Mouse (Mus musculus): ENCODE data around the gene Medag. TPM values are rescaled to one million over a fixed set of nuclear protein-coding genes. Genes with fewer than 3 reads are reported as not detected.

Gene Medag
- polyA plus RNA-seq, 1 experiment from 2014 or later = 1.4 TPM

DNA sequence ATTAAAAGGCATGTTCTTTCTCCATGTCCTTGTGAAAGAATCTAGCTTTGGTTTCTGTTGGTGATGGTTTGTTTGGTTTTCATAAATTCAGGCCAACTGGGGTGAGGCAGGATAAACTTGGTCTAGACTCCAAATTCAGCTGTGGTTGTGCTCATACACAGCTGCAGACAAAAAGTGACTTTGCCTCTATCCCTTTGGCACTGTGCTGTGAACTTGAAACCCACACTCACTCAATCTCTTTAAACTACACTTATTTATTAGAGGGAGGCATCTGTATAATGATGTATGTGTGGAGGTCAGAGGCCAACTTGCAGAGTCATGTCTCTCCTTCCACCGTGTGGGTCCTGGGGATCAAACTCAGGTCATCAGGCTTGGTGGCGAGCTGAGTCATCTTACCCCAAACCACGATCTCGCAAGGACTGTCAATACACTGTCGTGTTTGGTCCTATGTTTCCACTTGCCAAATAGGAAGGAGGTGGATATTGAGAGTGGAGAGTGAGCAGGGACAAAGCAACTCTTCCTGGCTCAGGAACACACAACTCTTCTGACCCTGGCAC lies 25.2 kb upstream of the Medag start:
- H3K4me2 ChIP-seq = no peak overlapping the region
- ATAC-seq (ENCODE audit: low read depth) = no peak
- 81% methylated on average over 5 of the region's 5 CpGs for WGBS
- no peak overlapping the region for H3K9ac ChIP-seq
- no peak overlapping the region for H3K4me3 ChIP-seq
- no peaks in the 10 kb centered on the region for H3K27me3 ChIP-seq
- H3K9me3 ChIP-seq = no peaks in the 10 kb centered on the region
- no peak overlapping the region for H3K27ac ChIP-seq (replicated peaks)
- H3K36me3 ChIP-seq = no peaks in the 10 kb centered on the region
- H3K4me1 ChIP-seq (replicated peaks) = peaks cover 7% of the 10 kb centered on the region

DNA sequence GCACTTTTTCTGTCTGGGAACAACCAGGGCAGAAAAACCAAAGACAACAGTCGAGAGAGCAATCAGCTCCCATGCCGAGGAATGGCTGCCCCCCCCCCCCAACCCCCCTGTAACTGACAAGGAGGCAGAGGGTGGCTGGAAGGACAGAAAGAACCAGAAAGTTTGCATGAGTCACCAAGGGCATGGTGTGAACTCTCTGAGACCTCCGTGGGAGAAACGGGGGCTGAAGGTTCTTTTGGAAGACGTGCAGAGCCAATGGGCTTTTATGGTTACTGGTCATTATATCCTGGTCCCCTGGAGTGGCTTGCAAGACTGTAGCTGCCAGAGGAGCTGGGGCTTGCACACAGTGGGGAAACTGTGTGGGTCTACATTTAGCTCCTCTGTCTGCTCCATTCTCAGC lies 22.6 kb upstream of the Medag start:
- Histone ChIP-seq H3K9ac (no peak overlapping the region), H3K27ac (replicated peaks) (no peak overlapping the region), H3K4me3 (no peak overlapping the region), H3K27me3 (no peaks in the 10 kb centered on the region), H3K36me3 (no peaks in the 10 kb centered on the region), H3K4me2 (no peak overlapping the region), H3K9me3 (no peaks in the 10 kb centered on the region), H3K4me1 (replicated peaks) (no peaks in the 10 kb centered on the region)
- WGBS = 70% methylated on average over 5 of the region's 5 CpGs
- ATAC-seq (ENCODE audit: low read depth) = no peak

- Histone ChIP-seq H3K9ac (no peak overlapping the region), H3K27me3 (no peaks in the 10 kb centered on the region), H3K4me1 (replicated peaks) (no peaks in the 10 kb centered on the region), H3K9me3 (no peaks in the 10 kb centered on the region), H3K4me3 (no peak overlapping the region), H3K4me2 (no peak overlapping the region), H3K36me3 (no peaks in the 10 kb centered on the region), H3K27ac (replicated peaks) (no peak overlapping the region)
- no peak for ATAC-seq (ENCODE audit: low read depth)
- 70% methylated on average over 11 of the region's 11 CpGs for WGBS
Observed at GRCm38 (mm10) chr5:149389548-149390211, 21.9 kb upstream of the Medag start.

GRCm38 (mm10) chr5:149391574-149392375 lies 19.8 kb upstream of the Medag start:
- H3K27ac ChIP-seq (replicated peaks) = no peak overlapping the region
- WGBS = 54% methylated on average over 18 of the region's 18 CpGs
- H3K36me3 ChIP-seq = no peaks in the 10 kb centered on the region
- H3K27me3 ChIP-seq = no peaks in the 10 kb centered on the region
- H3K4me2 ChIP-seq = no peak overlapping the region
- ATAC-seq (ENCODE audit: low read depth) = no peak
- H3K9me3 ChIP-seq = no peaks in the 10 kb centered on the region
- H3K4me3 ChIP-seq = no peak overlapping the region
- no peaks in the 10 kb centered on the region for H3K4me1 ChIP-seq (replicated peaks)
- no peak overlapping the region for H3K9ac ChIP-seq

GRCm38 (mm10) chr5:149392420-149392988 lies 19.0 kb upstream of the Medag start:
- no peak for ATAC-seq (ENCODE audit: low read depth)
- H3K9ac ChIP-seq = no peak overlapping the region
- 86% methylated on average over 6 of the region's 6 CpGs for WGBS
- H3K4me2 ChIP-seq = no peak overlapping the region
- H3K4me1 ChIP-seq (replicated peaks) = no peaks in the 10 kb centered on the region
- no peaks in the 10 kb centered on the region for H3K27me3 ChIP-seq
- H3K4me3 ChIP-seq = no peak overlapping the region
- H3K9me3 ChIP-seq = no peaks in the 10 kb centered on the region
- H3K27ac ChIP-seq (replicated peaks) = no peak overlapping the region
- no peaks in the 10 kb centered on the region for H3K36me3 ChIP-seq

- Histone ChIP-seq H3K9ac (no peak overlapping the region), H3K27ac (replicated peaks) (no peak overlapping the region), H3K9me3 (no peaks in the 10 kb centered on the region), H3K4me3 (no peak overlapping the region), H3K4me1 (replicated peaks) (no peaks in the 10 kb centered on the region), H3K4me2 (no peak overlapping the region), H3K27me3 (no peaks in the 10 kb centered on the region), H3K36me3 (no peaks in the 10 kb centered on the region)
- ATAC-seq (ENCODE audit: low read depth) = no peak
- WGBS = 89% methylated on average over 7 of the region's 7 CpGs
Observed at GRCm38 (mm10) chr5:149401446-149401975, 10.0 kb upstream of the Medag start.

GRCm38 (mm10) chr5:149402029-149402428 lies 9.5 kb upstream of the Medag start:
- no peak for ATAC-seq (ENCODE audit: low read depth)
- no peak overlapping the region for H3K4me3 ChIP-seq
- H3K36me3 ChIP-seq = no peaks in the 10 kb centered on the region

DNA sequence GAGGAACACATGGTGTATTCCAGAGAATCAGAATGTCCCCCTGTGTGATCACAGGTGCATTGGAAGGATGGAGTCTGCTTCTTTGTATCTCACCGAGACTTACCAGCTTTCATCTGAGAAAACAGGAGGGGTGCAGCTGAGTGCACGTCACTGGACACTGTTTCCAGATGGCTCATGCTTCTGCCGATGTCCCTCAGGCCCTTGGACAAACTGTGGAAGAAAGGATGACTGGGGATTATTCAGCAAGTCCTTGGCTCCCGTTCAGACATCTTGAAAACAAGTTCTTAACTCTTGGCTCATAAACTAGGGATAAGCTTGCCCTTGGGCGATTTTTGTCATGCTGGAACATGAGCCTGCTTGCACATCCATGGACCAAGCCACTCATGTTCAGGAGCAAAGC lies 8.2 kb upstream of the Medag start:
- H3K36me3 ChIP-seq = no peaks in the 10 kb centered on the region
- ATAC-seq (ENCODE audit: low read depth) = no peak
- WGBS = 77% methylated on average over 5 of the region's 5 CpGs

More at GRCm38 (mm10) chr5:149402029-149402428, 9.5 kb upstream of the Medag start:
- no peak overlapping the region for H3K27ac ChIP-seq (replicated peaks)
- H3K27me3 ChIP-seq = no peaks in the 10 kb centered on the region
- no peaks in the 10 kb centered on the region for H3K9me3 ChIP-seq
- 91% methylated on average over 10 of the region's 10 CpGs for WGBS
- H3K9ac ChIP-seq = no peak overlapping the region
- no peaks in the 10 kb centered on the region for H3K4me1 ChIP-seq (replicated peaks)
- no peak overlapping the region for H3K4me2 ChIP-seq

DNA sequence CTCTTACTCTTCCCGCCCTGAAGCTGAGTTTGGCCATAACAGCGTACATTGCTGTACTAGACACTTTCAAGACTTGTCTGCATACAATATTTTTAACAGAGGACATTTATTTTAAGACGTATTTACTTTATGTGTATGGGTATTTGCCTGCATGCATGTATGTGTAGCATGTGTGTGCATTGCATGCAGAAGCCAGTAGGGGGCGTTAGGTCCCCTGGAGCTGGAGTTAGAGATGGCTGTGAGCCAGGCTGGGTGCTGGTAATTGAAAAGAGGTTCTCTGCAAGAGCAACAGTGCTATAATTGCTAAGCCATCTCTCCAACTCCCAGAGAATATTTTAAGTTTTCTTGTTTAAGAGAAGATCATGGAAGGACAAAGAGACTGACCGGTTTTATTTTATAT lies 6.8 kb upstream of the Medag start:
- Histone ChIP-seq H3K9me3 (no peaks in the 10 kb centered on the region), H3K27ac (replicated peaks) (no peak overlapping the region), H3K9ac (no peak overlapping the region), H3K4me2 (no peak overlapping the region), H3K4me1 (replicated peaks) (no peaks in the 10 kb centered on the region), H3K4me3 (no peak overlapping the region), H3K27me3 (0 out of 2 replicates have a peak, but pooled peaks cover 1% of the 10 kb centered on the region), H3K36me3 (no peaks in the 10 kb centered on the region)
- 79% methylated on average over 5 of the region's 5 CpGs for WGBS
- no peak for ATAC-seq (ENCODE audit: low read depth)

More for the DNA sequence above, 8.2 kb upstream of the Medag start:
- H3K9me3 ChIP-seq = no peaks in the 10 kb centered on the region
- no peaks in the 10 kb centered on the region for H3K4me1 ChIP-seq (replicated peaks)
- no peaks in the 10 kb centered on the region for H3K27me3 ChIP-seq
- H3K4me2 ChIP-seq = no peak overlapping the region
- H3K9ac ChIP-seq = no peak overlapping the region
- no peak overlapping the region for H3K4me3 ChIP-seq
- H3K27ac ChIP-seq (replicated peaks) = no peak overlapping the region

- H3K36me3 ChIP-seq = no peaks in the 10 kb centered on the region
- H3K27ac ChIP-seq (replicated peaks) = no peak overlapping the region
- peaks cover 12% of the 10 kb centered on the region for H3K4me1 ChIP-seq (replicated peaks)
- H3K4me3 ChIP-seq = no peak overlapping the region
- H3K4me2 ChIP-seq = no peak overlapping the region
- no peaks in the 10 kb centered on the region for H3K9me3 ChIP-seq
- 85% methylated on average over 8 of the region's 8 CpGs for WGBS
- H3K27me3 ChIP-seq = peaks cover 6% of the 10 kb centered on the region; the same call in 1 of the 2 replicates
- ATAC-seq (ENCODE audit: low read depth) = no peak
- H3K9ac ChIP-seq = no peak overlapping the region
Observed at GRCm38 (mm10) chr5:149406791-149407276, 4.7 kb upstream of the Medag start.

DNA sequence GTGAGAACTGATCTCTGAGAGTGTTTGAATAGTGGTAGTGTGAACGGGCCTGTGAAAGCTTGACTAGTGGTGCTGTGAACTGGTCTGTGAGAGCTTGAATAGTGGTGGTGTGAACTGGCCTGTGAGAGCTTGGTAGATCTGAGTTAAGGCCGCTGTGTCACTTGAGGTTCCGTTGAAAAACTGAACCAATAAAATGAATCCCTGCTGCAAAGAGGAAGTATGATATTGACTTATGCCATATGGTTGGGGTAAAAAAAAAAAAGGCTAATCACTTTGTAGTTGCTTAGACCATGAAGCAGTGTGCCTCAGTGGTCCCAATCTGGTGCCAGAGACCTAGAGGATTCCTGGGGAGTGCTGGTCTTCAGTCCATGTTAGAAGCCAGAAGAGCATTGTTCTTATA lies 2.0 kb upstream of the Medag start:
- Histone ChIP-seq H3K27ac (replicated peaks) (no peak overlapping the region), H3K9ac (no peak overlapping the region), H3K4me3 (no peak overlapping the region), H3K4me1 (replicated peaks) (peaks cover 24% of the 10 kb centered on the region), H3K27me3 (peaks cover 21% of the 10 kb centered on the region), H3K4me2 (no peak overlapping the region), H3K36me3 (no peaks in the 10 kb centered on the region), H3K9me3 (no peaks in the 10 kb centered on the region)
- no peak for ATAC-seq (ENCODE audit: low read depth)
- WGBS = 86% methylated on average over 3 of the region's 3 CpGs

DNA sequence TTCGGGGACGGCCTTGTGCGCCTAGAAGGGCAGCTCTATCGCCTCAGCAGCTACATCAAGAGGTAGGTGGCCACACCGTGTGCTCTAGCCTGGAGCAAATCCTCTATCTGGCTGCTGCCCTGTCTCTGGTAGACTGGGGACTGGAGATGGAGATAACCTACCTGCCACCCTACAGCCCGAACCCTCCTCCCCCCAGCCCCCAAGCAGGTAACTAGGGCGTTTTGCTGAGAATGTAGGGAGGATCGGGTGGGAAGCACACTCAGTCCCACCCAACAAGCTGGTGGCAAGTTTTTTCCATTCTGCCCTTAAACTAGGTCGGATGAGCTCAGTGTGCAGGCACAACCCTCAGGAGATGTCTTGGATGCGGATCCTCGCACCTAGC lies 636 bp downstream of the Medag start:
- Histone ChIP-seq H3K9me3 (no peaks in the 10 kb centered on the region), H3K36me3 (no peaks in the 10 kb centered on the region), H3K4me2 (peak overlapping the region; percentile 59), H3K27ac (replicated peaks) (peak overlapping the region; percentile 71; the same call in 1 of the 2 replicates), H3K9ac (peak overlapping the region; percentile 60), H3K27me3 (peaks cover 21% of the 10 kb centered on the region), H3K4me1 (replicated peaks) (peaks cover 24% of the 10 kb centered on the region), H3K4me3 (peak overlapping the region; percentile 31)
- peak; percentile 52 for ATAC-seq (ENCODE audit: low read depth)
- 37% methylated on average over 11 of the region's 11 CpGs for WGBS
